Mouse (Mus musculus) hindlimb bud, embryonic 11.5 days (tissue): Measurements from ENCODE around the gene Mgll.

Experiments
- DNase-seq: peaks from one replicate; pipeline ENCODE4 v3.0.0-alpha.2; 2012; ENCODE audit warnings: low read depth, low spot score; ENCODE audit errors: extremely low spot score

Gene Mgll

GRCm38 (mm10) chr6:88742286-88743011, 18.2 kb downstream of the Mgll start:
- no peak for DNase-seq

- no peak for DNase-seq
Observed at GRCm38 (mm10) chr6:88743601-88744291, 19.5 kb downstream of the Mgll start.

- no peak for DNase-seq
Observed at GRCm38 (mm10) chr6:88745027-88745426, 20.8 kb downstream of the Mgll start.

- DNase-seq = no peak
Observed at GRCm38 (mm10) chr6:88746271-88746670, 22.1 kb downstream of the Mgll start.

- DNase-seq = no peak
Observed at GRCm38 (mm10) chr6:88747296-88748040, 23.3 kb downstream of the Mgll start.

GRCm38 (mm10) chr6:88750884-88751283, 26.7 kb downstream of the Mgll start:
- DNase-seq = no peak

- DNase-seq = no peak
Observed at GRCm38 (mm10) chr6:88752711-88753219, 28.6 kb downstream of the Mgll start.

GRCm38 (mm10) chr6:88753578-88753977, 29.4 kb downstream of the Mgll start:
- no peak for DNase-seq

- no peak for DNase-seq
Observed at GRCm38 (mm10) chr6:88756992-88757391, 32.8 kb downstream of the Mgll start.

- no peak for DNase-seq
Observed at GRCm38 (mm10) chr6:88758074-88758473, 33.9 kb downstream of the Mgll start.

- DNase-seq = no peak
Observed at GRCm38 (mm10) chr6:88758568-88759522, 34.6 kb downstream of the Mgll start.

GRCm38 (mm10) chr6:88759793-88760453, 35.7 kb downstream of the Mgll start:
- no peak for DNase-seq

- DNase-seq = no peak
Observed at GRCm38 (mm10) chr6:88760935-88761635, 36.9 kb downstream of the Mgll start.

- DNase-seq = no peak
Observed at GRCm38 (mm10) chr6:88761684-88762439, 37.6 kb downstream of the Mgll start.

GRCm38 (mm10) chr6:88762440-88763196, 38.4 kb downstream of the Mgll start:
- DNase-seq = no peak

GRCm38 (mm10) chr6:88763518-88764077, 39.4 kb downstream of the Mgll start:
- DNase-seq = no peak

GRCm38 (mm10) chr6:88764281-88764680, 40.1 kb downstream of the Mgll start:
- DNase-seq = no peak

GRCm38 (mm10) chr6:88767740-88768139, 43.5 kb downstream of the Mgll start:
- DNase-seq = no peak
